Mouse (Mus musculus): ENCODE results near the gene Tmem179. TPM values are rescaled to one million over a fixed set of nuclear protein-coding genes. Genes with fewer than 3 reads are reported as not detected.

Tmem179 gene
- polyA plus RNA-seq, 1 experiment from 2014 or later = not detected

DNA sequence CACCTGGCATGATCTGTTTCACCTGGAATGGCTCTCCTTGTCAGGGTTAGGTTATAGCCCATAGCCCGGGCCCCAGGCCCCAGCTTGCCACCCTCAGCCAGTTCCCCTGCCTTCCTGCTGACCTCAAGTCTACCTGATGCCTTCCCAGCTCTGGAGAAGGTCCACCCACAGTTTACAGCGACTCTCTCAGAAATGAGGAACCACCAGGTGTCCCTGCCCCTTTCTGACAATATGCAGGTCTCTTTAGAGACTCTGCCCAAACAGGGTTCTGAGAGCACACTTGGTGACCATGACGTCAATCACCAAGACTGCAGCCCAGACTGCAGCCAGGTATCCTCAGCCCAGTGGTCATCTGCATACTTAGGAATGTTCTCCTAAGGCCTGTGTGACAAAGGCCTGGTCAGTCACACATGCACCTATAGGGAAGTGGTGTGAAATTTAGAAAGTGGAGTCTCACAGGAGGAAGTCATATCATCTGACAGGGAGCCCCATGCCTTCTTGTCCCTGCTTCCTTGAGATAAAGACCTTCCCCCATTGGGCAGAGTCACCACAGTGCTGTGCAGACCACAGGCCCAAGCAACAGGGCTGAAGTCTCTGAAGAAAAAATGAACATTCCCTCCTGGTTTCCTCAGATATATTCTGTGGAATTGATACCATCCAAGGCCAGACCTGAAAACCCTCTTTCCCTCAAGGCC lies 52.6 kb downstream of the Tmem179 start:
- Histone ChIP-seq H3K4me3 (ENCODE audit: inconsistent target) (no peak overlapping the region), H3K36me3 (ENCODE audit: inconsistent target) (no peaks in the 10 kb centered on the region), H3K79me2 (ENCODE audit: inconsistent target) (no peaks in the 10 kb centered on the region), H3K27ac (no peak overlapping the region)
- 2% methylated on average over 3 of the region's 3 CpGs for WGBS (ENCODE audit: missing documents)

GRCm38 (mm10) chr12:112463209-112463608 lies 53.3 kb downstream of the Tmem179 start:
- WGBS (ENCODE audit: missing documents) = 87% methylated on average over 4 of the region's 4 CpGs

GRCm38 (mm10) chr12:112462423-112462822 lies 54.1 kb downstream of the Tmem179 start:
- Histone ChIP-seq H3K36me3 (ENCODE audit: inconsistent target) (no peaks in the 10 kb centered on the region), H3K27ac (no peak overlapping the region), H3K79me2 (ENCODE audit: inconsistent target) (no peaks in the 10 kb centered on the region), H3K4me3 (ENCODE audit: inconsistent target) (no peak overlapping the region)
- 92% methylated on average over 12 of the region's 12 CpGs for WGBS (ENCODE audit: missing documents)

More at GRCm38 (mm10) chr12:112463209-112463608, 53.3 kb downstream of the Tmem179 start:
- H3K27ac ChIP-seq = no peak overlapping the region
- H3K4me3 ChIP-seq (ENCODE audit: inconsistent target) = no peak overlapping the region
- H3K36me3 ChIP-seq (ENCODE audit: inconsistent target) = no peaks in the 10 kb centered on the region
- H3K79me2 ChIP-seq (ENCODE audit: inconsistent target) = no peaks in the 10 kb centered on the region

- Histone ChIP-seq H3K27ac (no peak overlapping the region), H3K36me3 (ENCODE audit: inconsistent target) (no peaks in the 10 kb centered on the region), H3K79me2 (ENCODE audit: inconsistent target) (no peaks in the 10 kb centered on the region), H3K4me3 (ENCODE audit: inconsistent target) (no peak overlapping the region)
- WGBS (ENCODE audit: missing documents) = 96% methylated on average over 4 of the region's 4 CpGs
Observed at GRCm38 (mm10) chr12:112457839-112458238, 58.7 kb downstream of the Tmem179 start.

GRCm38 (mm10) chr12:112456144-112456713 lies 60.3 kb downstream of the Tmem179 start:
- H3K27ac ChIP-seq = no peak overlapping the region
- H3K4me3 ChIP-seq (ENCODE audit: inconsistent target) = no peak overlapping the region
- 73% methylated on average over 6 of the region's 6 CpGs for WGBS (ENCODE audit: missing documents)
- H3K36me3 ChIP-seq (ENCODE audit: inconsistent target) = no peaks in the 10 kb centered on the region
- H3K79me2 ChIP-seq (ENCODE audit: inconsistent target) = no peaks in the 10 kb centered on the region

DNA sequence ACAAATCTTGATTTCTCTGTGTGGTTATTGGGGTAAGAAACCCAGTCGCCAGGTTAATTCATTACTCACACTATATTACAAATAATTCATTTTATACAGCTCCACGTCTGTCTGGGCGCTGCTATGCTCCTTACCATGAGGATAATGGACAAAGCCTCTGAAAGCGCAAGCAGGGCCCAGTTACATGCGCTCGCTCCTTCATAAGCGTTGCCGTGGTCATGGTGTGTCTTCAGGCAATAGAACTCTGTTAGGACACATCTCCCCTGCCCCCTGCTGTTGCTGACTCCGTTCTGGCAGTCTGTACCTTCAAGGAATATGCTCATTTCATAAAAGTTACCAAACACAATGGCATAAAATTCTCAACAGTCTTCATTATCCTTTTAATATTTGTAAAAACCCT lies 64.7 kb downstream of the Tmem179 start:
- no peaks in the 10 kb centered on the region for H3K79me2 ChIP-seq (ENCODE audit: inconsistent target)
- H3K4me3 ChIP-seq (ENCODE audit: inconsistent target) = no peak overlapping the region
- H3K27ac ChIP-seq = no peak overlapping the region
- WGBS (ENCODE audit: missing documents) = 93% methylated on average over 9 of the region's 9 CpGs
- no peaks in the 10 kb centered on the region for H3K36me3 ChIP-seq (ENCODE audit: inconsistent target)

GRCm38 (mm10) chr12:112451381-112451780 lies 65.2 kb downstream of the Tmem179 start:
- Histone ChIP-seq H3K36me3 (ENCODE audit: inconsistent target) (no peaks in the 10 kb centered on the region), H3K27ac (no peak overlapping the region), H3K79me2 (ENCODE audit: inconsistent target) (no peaks in the 10 kb centered on the region), H3K4me3 (ENCODE audit: inconsistent target) (no peak overlapping the region)
- WGBS (ENCODE audit: missing documents) = 93% methylated on average over 1 of the region's 1 CpGs

DNA sequence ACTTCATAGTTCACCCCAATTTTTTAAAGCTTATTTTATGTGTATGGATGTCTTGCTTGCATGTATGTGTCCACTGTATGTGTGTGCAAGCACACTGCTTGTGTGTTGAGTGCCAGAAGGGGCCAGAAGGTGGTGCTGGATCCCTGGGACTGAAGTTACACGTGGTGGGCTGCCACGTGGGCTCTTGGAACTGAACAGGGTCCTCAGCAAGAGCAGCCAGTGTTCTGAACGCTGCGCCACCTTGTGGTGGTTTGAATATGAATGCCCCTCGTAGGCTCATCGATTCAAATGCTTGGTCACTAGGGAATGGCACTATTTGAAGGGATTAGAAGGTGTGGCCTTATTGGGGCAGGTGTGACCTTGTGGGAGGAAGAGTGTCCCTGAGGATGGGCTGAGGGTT lies 65.7 kb downstream of the Tmem179 start:
- Histone ChIP-seq H3K79me2 (ENCODE audit: inconsistent target) (no peaks in the 10 kb centered on the region), H3K36me3 (ENCODE audit: inconsistent target) (no peaks in the 10 kb centered on the region), H3K27ac (no peak overlapping the region), H3K4me3 (ENCODE audit: inconsistent target) (no peak overlapping the region)
- 62% methylated on average over 6 of the region's 6 CpGs for WGBS (ENCODE audit: missing documents)

Other genes starting within 250 kb of the Tmem179 start
- gene A530016L24Rik, start 27.3 kb downstream of the Tmem179 start, polyA plus RNA-seq (2018) = not detected in 3 replicates
- 6.8 to 20.9 TPM (median 9.4 TPM) in 3 replicates for gene Inf2, start 72.0 kb upstream of the Tmem179 start, polyA plus RNA-seq (2018)
- gene Adssl1, start 103.3 kb upstream of the Tmem179 start, polyA plus RNA-seq (2018) = 33.0 to 157 TPM (median 71.6 TPM) in 3 replicates
- 5.6 to 43.8 TPM (median 19.5 TPM) in 3 replicates for gene Siva1, start 127.9 kb upstream of the Tmem179 start, polyA plus RNA-seq (2018)
- gene Akt1, start 158.1 kb upstream of the Tmem179 start, polyA plus RNA-seq (2018) = 174 to 203 TPM (median 184 TPM) in 3 replicates
- gene Zbtb42, start 162.1 kb upstream of the Tmem179 start, polyA plus RNA-seq (2018) = 3.2 to 4.7 TPM (median 3.5 TPM) in 3 replicates
- gene Cep170b, start 203.7 kb upstream of the Tmem179 start, polyA plus RNA-seq (2018) = 3.1 to 9.1 TPM (median 4.7 TPM) in 3 replicates
- gene Pld4, start 243.9 kb upstream of the Tmem179 start, polyA plus RNA-seq (2018) = 131 to 514 TPM (median 230 TPM) in 3 replicates

All from macrophage (primary cell).